Mouse (Mus musculus): ENCODE results near the gene Ehmt2. TPM values are rescaled to one million over a fixed set of nuclear protein-coding genes. Genes with fewer than 3 reads are reported as not detected.

The Ehmt2 gene
- polyA plus RNA-seq, 1 experiment from 2014 or later, result 39.5 TPM

- 60% methylated on average over 13 of the region's 13 CpGs for WGBS
- ATAC-seq (replicated peaks; ENCODE audit: extremely low read depth, insufficient read depth, low FRiP score), result no peak
These were observed 36.4 kb upstream of the Ehmt2 start for GRCm38 (mm10) chr17:34861704-34862415.

GRCm38 (mm10) chr17:34862416-34863081 is 35.7 kb upstream of the Ehmt2 start, which contains the start of gene Cfb:
TSS of gene Cfb (minus strand) at chr17:34862518.
- Histone ChIP-seq H3K9me3 (replicated peaks; ENCODE audit: control insufficient read depth, low read length) (no peaks in the 10 kb centered on the region), H3K4me1 (ENCODE audit: control insufficient read depth, insufficient read depth, low read length) (no peaks in the 10 kb centered on the region), H3K4me3 (ENCODE audit: low read length) (no peak within 1 kb of the TSS), H3K4me2 (ENCODE audit: low read depth, low read length) (no peak within 1 kb of the TSS), H3K27ac (ENCODE audit: low read length) (no peak within 1 kb of the TSS), H3K36me3 (ENCODE audit: control insufficient read depth, insufficient read depth) (no peaks in the 10 kb centered on the region), H3K9ac (ENCODE audit: low read length) (no peak within 1 kb of the TSS), H3K27me3 (ENCODE audit: control insufficient read depth, insufficient read depth, low read length) (no peaks in the 10 kb centered on the region)
- ATAC-seq (replicated peaks; ENCODE audit: extremely low read depth, insufficient read depth, low FRiP score), result no peak
- WGBS, result 55% methylated on average over 8 of the region's 8 CpGs

More at GRCm38 (mm10) chr17:34861704-34862415, 36.4 kb upstream of the Ehmt2 start:
- H3K4me2 ChIP-seq (ENCODE audit: low read depth, low read length), result no peak overlapping the region
- H3K27ac ChIP-seq (ENCODE audit: low read length), result no peak overlapping the region
- peaks cover under 1% of the 10 kb centered on the region; the same call in 1 of the 2 replicates for H3K36me3 ChIP-seq (ENCODE audit: control insufficient read depth, insufficient read depth)
- no peaks in the 10 kb centered on the region for H3K27me3 ChIP-seq (ENCODE audit: control insufficient read depth, insufficient read depth, low read length)
- no peak overlapping the region for H3K9ac ChIP-seq (ENCODE audit: low read length)
- H3K9me3 ChIP-seq (replicated peaks; ENCODE audit: control insufficient read depth, low read length), result no peaks in the 10 kb centered on the region
- H3K4me3 ChIP-seq (ENCODE audit: low read length), result no peak overlapping the region
- no peaks in the 10 kb centered on the region for H3K4me1 ChIP-seq (ENCODE audit: control insufficient read depth, insufficient read depth, low read length)

GRCm38 (mm10) chr17:34865981-34866380 is 32.3 kb upstream of the Ehmt2 start:
- Histone ChIP-seq H3K9me3 (replicated peaks; ENCODE audit: control insufficient read depth, low read length) (no peaks in the 10 kb centered on the region), H3K4me3 (ENCODE audit: low read length) (no peak overlapping the region), H3K27ac (ENCODE audit: low read length) (no peak overlapping the region), H3K4me1 (ENCODE audit: control insufficient read depth, insufficient read depth, low read length) (no peaks in the 10 kb centered on the region), H3K36me3 (ENCODE audit: control insufficient read depth, insufficient read depth) (no peaks in the 10 kb centered on the region), H3K27me3 (ENCODE audit: control insufficient read depth, insufficient read depth, low read length) (no peaks in the 10 kb centered on the region), H3K9ac (ENCODE audit: low read length) (no peak overlapping the region), H3K4me2 (ENCODE audit: low read depth, low read length) (no peak overlapping the region)
- WGBS, result 53% methylated on average over 7 of the region's 7 CpGs
- no peak for ATAC-seq (replicated peaks; ENCODE audit: extremely low read depth, insufficient read depth, low FRiP score)

GRCm38 (mm10) chr17:34874321-34874720 is 23.9 kb upstream of the Ehmt2 start:
- H3K27me3 ChIP-seq (ENCODE audit: control insufficient read depth, insufficient read depth, low read length), result no peaks in the 10 kb centered on the region
- no peaks in the 10 kb centered on the region for H3K4me1 ChIP-seq (ENCODE audit: control insufficient read depth, insufficient read depth, low read length)
- H3K27ac ChIP-seq (ENCODE audit: low read length), result no peak overlapping the region
- 82% methylated on average over 6 of the region's 6 CpGs for WGBS
- H3K4me3 ChIP-seq (ENCODE audit: low read length), result no peak overlapping the region
- H3K9ac ChIP-seq (ENCODE audit: low read length), result no peak overlapping the region
- no peak overlapping the region for H3K4me2 ChIP-seq (ENCODE audit: low read depth, low read length)
- no peak for ATAC-seq (replicated peaks; ENCODE audit: extremely low read depth, insufficient read depth, low FRiP score)
- H3K9me3 ChIP-seq (replicated peaks; ENCODE audit: control insufficient read depth, low read length), result no peaks in the 10 kb centered on the region
- no peaks in the 10 kb centered on the region for H3K36me3 ChIP-seq (ENCODE audit: control insufficient read depth, insufficient read depth)

- Histone ChIP-seq H3K27me3 (ENCODE audit: control insufficient read depth, insufficient read depth, low read length) (no peaks in the 10 kb centered on the region), H3K9me3 (replicated peaks; ENCODE audit: control insufficient read depth, low read length) (no peaks in the 10 kb centered on the region), H3K4me3 (ENCODE audit: low read length) (no peak within 1 kb of the TSS), H3K4me1 (ENCODE audit: control insufficient read depth, insufficient read depth, low read length) (0 out of 2 replicates have a peak, but pooled peaks cover 4% of the 10 kb centered on the region), H3K4me2 (ENCODE audit: low read depth, low read length) (peak within 1 kb of the TSS; percentile 30), H3K36me3 (ENCODE audit: control insufficient read depth, insufficient read depth) (no peaks in the 10 kb centered on the region), H3K9ac (ENCODE audit: low read length) (peak within 1 kb of the TSS; percentile 55), H3K27ac (ENCODE audit: low read length) (no peak within 1 kb of the TSS)
- WGBS, result 53% methylated on average over 11 of the region's 11 CpGs
- no peak for ATAC-seq (replicated peaks; ENCODE audit: extremely low read depth, insufficient read depth, low FRiP score)
These were observed 18.9 kb upstream of the Ehmt2 start, which contains the start of gene Zbtb12 for GRCm38 (mm10) chr17:34879336-34879879. TSS of gene Zbtb12 (plus strand) at chr17:34879483.

GRCm38 (mm10) chr17:34881166-34881565 is 17.1 kb upstream of the Ehmt2 start:
- Histone ChIP-seq H3K27me3 (ENCODE audit: control insufficient read depth, insufficient read depth, low read length) (no peaks in the 10 kb centered on the region), H3K27ac (ENCODE audit: low read length) (no peak overlapping the region), H3K4me2 (ENCODE audit: low read depth, low read length) (no peak overlapping the region), H3K36me3 (ENCODE audit: control insufficient read depth, insufficient read depth) (no peaks in the 10 kb centered on the region), H3K9me3 (replicated peaks; ENCODE audit: control insufficient read depth, low read length) (no peaks in the 10 kb centered on the region), H3K4me3 (ENCODE audit: low read length) (no peak overlapping the region), H3K9ac (ENCODE audit: low read length) (no peak overlapping the region), H3K4me1 (ENCODE audit: control insufficient read depth, insufficient read depth, low read length) (0 out of 2 replicates have a peak, but pooled peaks cover 4% of the 10 kb centered on the region)
- no peak for ATAC-seq (replicated peaks; ENCODE audit: extremely low read depth, insufficient read depth, low FRiP score)

GRCm38 (mm10) chr17:34881683-34882310 is 16.5 kb upstream of the Ehmt2 start, which contains the start of gene Gm20547:
TSS of gene Gm20547 (minus strand) at chr17:34882042.
- Histone ChIP-seq H3K27me3 (ENCODE audit: control insufficient read depth, insufficient read depth, low read length) (no peaks in the 10 kb centered on the region), H3K9ac (ENCODE audit: low read length) (no peak within 1 kb of the TSS), H3K27ac (ENCODE audit: low read length) (no peak within 1 kb of the TSS), H3K4me1 (ENCODE audit: control insufficient read depth, insufficient read depth, low read length) (0 out of 2 replicates have a peak, but pooled peaks cover 4% of the 10 kb centered on the region), H3K4me3 (ENCODE audit: low read length) (no peak within 1 kb of the TSS), H3K4me2 (ENCODE audit: low read depth, low read length) (peak within 1 kb of the TSS; percentile 35), H3K9me3 (replicated peaks; ENCODE audit: control insufficient read depth, low read length) (no peaks in the 10 kb centered on the region), H3K36me3 (ENCODE audit: control insufficient read depth, insufficient read depth) (no peaks in the 10 kb centered on the region)
- 15% methylated on average over 15 of the region's 15 CpGs for WGBS
- no peak for ATAC-seq (replicated peaks; ENCODE audit: extremely low read depth, insufficient read depth, low FRiP score)

- Histone ChIP-seq H3K4me1 (ENCODE audit: control insufficient read depth, insufficient read depth, low read length) (0 out of 2 replicates have a peak, but pooled peaks cover 4% of the 10 kb centered on the region), H3K9ac (ENCODE audit: low read length) (no peak overlapping the region), H3K27me3 (ENCODE audit: control insufficient read depth, insufficient read depth, low read length) (no peaks in the 10 kb centered on the region), H3K27ac (ENCODE audit: low read length) (no peak overlapping the region), H3K9me3 (replicated peaks; ENCODE audit: control insufficient read depth, low read length) (no peaks in the 10 kb centered on the region), H3K36me3 (ENCODE audit: control insufficient read depth, insufficient read depth) (no peaks in the 10 kb centered on the region), H3K4me2 (ENCODE audit: low read depth, low read length) (no peak overlapping the region), H3K4me3 (ENCODE audit: low read length) (no peak overlapping the region)
- WGBS, result 59% methylated on average over 3 of the region's 3 CpGs
- ATAC-seq (replicated peaks; ENCODE audit: extremely low read depth, insufficient read depth, low FRiP score), result no peak
These were observed 14.9 kb upstream of the Ehmt2 start for GRCm38 (mm10) chr17:34883332-34883731.

Measured in heart, embryonic 16.5 days (tissue).